Mouse (Mus musculus): ENCODE results near the gene Mylk.

- TF ChIP-seq CTCF (IDR thresholded peaks at IDR 0.05; ENCODE audit: extremely low read depth, insufficient read depth, low read length) (no peak), POLR2A (IDR thresholded peaks at IDR 0.05; ENCODE audit: extremely low read depth, insufficient read depth, low read length) (no peak)
Observed at GRCm38 (mm10) chr16:35051066-35051465, 306.1 kb downstream of the Mylk start.

All from cortical plate, adult 2 months (tissue).